Comparison of ENCODE assay signal across 1 mouse cellular context in the genomic region with DNA sequence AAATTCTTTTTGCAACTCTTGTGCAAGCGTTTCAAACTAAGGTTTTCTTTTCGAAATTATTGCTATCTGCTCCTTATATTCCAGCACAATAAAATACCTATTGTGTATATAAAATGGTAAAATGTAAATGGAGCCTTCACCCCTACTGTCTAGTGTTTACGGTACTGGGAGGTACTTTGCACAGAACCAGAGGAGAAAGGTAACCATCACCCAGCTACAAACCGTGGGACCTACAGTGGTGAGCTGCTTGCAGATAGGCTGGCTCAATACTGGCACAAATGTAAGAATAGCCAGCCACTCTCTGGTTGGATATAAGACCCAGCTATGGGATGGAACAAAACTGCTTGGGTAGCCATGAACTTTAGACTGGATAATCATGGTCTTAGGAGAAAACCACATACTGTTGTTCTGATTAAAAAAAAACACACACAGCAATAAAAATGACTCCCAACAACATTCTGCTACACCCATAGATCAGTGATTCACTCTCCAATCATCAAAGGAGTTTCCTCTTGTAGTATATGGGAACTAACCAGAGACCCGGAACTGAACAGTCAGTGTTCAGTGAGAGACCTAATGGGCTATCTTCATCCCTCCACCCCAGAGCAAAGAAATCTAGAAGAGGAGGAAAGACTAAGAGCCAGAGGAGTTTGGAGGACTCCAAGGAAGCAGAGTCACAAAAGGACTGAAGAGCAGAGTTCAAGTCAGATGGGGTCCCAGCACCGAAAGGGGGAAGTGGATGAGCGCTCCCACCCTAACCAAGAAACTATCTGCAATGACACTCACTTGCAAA.
TF ChIP-seq lines count a peak whose summit lies in the region.

No protein-coding gene starts in this region.

TF ChIP-seq in MEL, 35 proteins besides CTCF, POLR2A, EP300 and RAD21 (continued from another document):
- TF ChIP-seq CHD2 (IDR thresholded peaks at IDR 0.05; ENCODE audit: low read length) (peak; percentile 36; the same call in 1 of the 2 replicates), KAT2A (conservative IDR thresholded peaks at IDR 0.05; ENCODE audit: low read depth, low read length) (no peak), ELF1 (IDR thresholded peaks at IDR 0.05; ENCODE audit: low read depth, low read length) (peak; percentile 74), POLR2AphosphoS5 (IDR thresholded peaks at IDR 0.05; ENCODE audit: borderline replicate concordance, low read depth, low read length) (no peak), SIN3A (IDR thresholded peaks at IDR 0.05; ENCODE audit: low read length) (peak; percentile 40; the same call in 1 of the 2 replicates), ZNF384 (IDR thresholded peaks at IDR 0.05; ENCODE audit: low read depth, low read length) (no peak), RCOR1 (IDR thresholded peaks at IDR 0.05; ENCODE audit: low read depth, low read length) (no peak), MYB (IDR thresholded peaks at IDR 0.05; ENCODE audit: low read depth, low read length) (no peak), SMC3 (IDR thresholded peaks at IDR 0.05; ENCODE audit: low read depth, low read length) (no peak), HCFC1 (IDR thresholded peaks at IDR 0.05; ENCODE audit: low read depth, low read length) (no peak; the same call in 1 of the 2 replicates), ZC3H11A (IDR thresholded peaks at IDR 0.05; ENCODE audit: low read depth, low read length) (no peak), GATA1 (IDR thresholded peaks at IDR 0.05; ENCODE audit: low read depth, low read length) (no peak; the same call in 1 of the 2 replicates), USF1 (IDR thresholded peaks at IDR 0.05; ENCODE audit: low read depth, low read length) (no peak), ETS1 (IDR thresholded peaks at IDR 0.05; ENCODE audit: low read depth, low read length) (no peak), TCF12 (IDR thresholded peaks at IDR 0.05; ENCODE audit: low read depth, low read length) (no peak), GABPA (IDR thresholded peaks at IDR 0.05; ENCODE audit: low read depth, low read length) (no peak), MXI1 (IDR thresholded peaks at IDR 0.05; ENCODE audit: low read depth, low read length) (peak; percentile 28; the same call in 1 of the 2 replicates), JUND (IDR thresholded peaks at IDR 0.05; ENCODE audit: low read depth, low read length) (no peak), ZKSCAN1 (IDR thresholded peaks at IDR 0.05; ENCODE audit: low read depth, low read length) (no peak), MEF2A (IDR thresholded peaks at IDR 0.05; ENCODE audit: extremely low read depth, insufficient replicate concordance, low read depth, low read length, poor library complexity, severe bottlenecking) (no peak), MYC (IDR thresholded peaks at IDR 0.05; ENCODE audit: low read depth, low read length) (no peak; the same call in 1 of the 2 replicates), ZMIZ1 (IDR thresholded peaks at IDR 0.05; ENCODE audit: low read depth, low read length) (no peak), E2F4 (IDR thresholded peaks at IDR 0.05; ENCODE audit: borderline replicate concordance, low read depth, low read length) (no peak), TAL1 (IDR thresholded peaks at IDR 0.05; ENCODE audit: low read length) (no peak), TBP (IDR thresholded peaks at IDR 0.05; ENCODE audit: low read depth, low read length) (peak; percentile 79; the same call in 1 of the 2 replicates)
